8 mouse cellular contexts compared by ENCODE assay signal in genomic region chr15:103339961-103340337, GRCm38 (mm10). TPM values are rescaled to one million over a fixed set of nuclear protein-coding genes. Genes with fewer than 3 reads are reported as not detected.
DNase-seq lines count a peak whose midpoint lies in the region; ATAC-seq and TF ChIP-seq lines count a peak whose summit lies in the region.

Gene Zfp385a, minus strand, starts transcription at chr15:103340093.

- peak within 1 kb of the TSS; percentile 54 for H3K4me3 ChIP-seq in cerebellum, adult 2 months (replicated peaks; ENCODE audit: insufficient read depth, low read depth, low read length)
- peak within 1 kb of the TSS; percentile 52 for H3K4me3 ChIP-seq in forebrain, embryonic 14.5 days (ENCODE audit: low read depth, low read length)
- H3K4me3 ChIP-seq in hindbrain, embryonic 12.5 days, result peak within 1 kb of the TSS; percentile 54

- no peak within 1 kb of the TSS for H3K27ac ChIP-seq in cerebellum, adult 2 months (ENCODE audit: insufficient read depth, low read length)
- no peak within 1 kb of the TSS for H3K27ac ChIP-seq in forebrain, embryonic 14.5 days (ENCODE audit: low read depth, low read length)
- peak within 1 kb of the TSS; percentile 19 for H3K27ac ChIP-seq in hindbrain, embryonic 12.5 days

- no peak for TF ChIP-seq CTCF in cerebellum, adult 2 months (IDR thresholded peaks at IDR 0.05; ENCODE audit: borderline replicate concordance, insufficient read depth, low read depth, low read length)

- H3K9me3 ChIP-seq in forebrain, embryonic 14.5 days (replicated peaks; ENCODE audit: control insufficient read depth, low read length), result no peaks in the 10 kb centered on the region
- H3K9me3 ChIP-seq in hindbrain, embryonic 12.5 days (replicated peaks), result no peaks in the 10 kb centered on the region

- ATAC-seq in activated CD4-positive, CD25-positive, alpha-beta regulatory T cell, adult 4 months, result peak; percentile 62
- peak; percentile 67 for ATAC-seq in forebrain, embryonic 14.5 days
- peak; percentile 53 for ATAC-seq in hindbrain, embryonic 12.5 days (ENCODE audit: low FRiP score)
- ATAC-seq in megakaryocyte-erythroid progenitor cell, adult 5-6 weeks (replicated peaks; ENCODE audit: low FRiP score, low TSS enrichment, poor library complexity, severe bottlenecking), result peak; percentile 43

- H3K27me3 ChIP-seq in cerebellum, adult 2 months (ENCODE audit: control insufficient read depth, insufficient read depth, low read length), result no peaks in the 10 kb centered on the region
- H3K27me3 ChIP-seq in forebrain, embryonic 14.5 days (replicated peaks; ENCODE audit: control insufficient read depth, insufficient read depth, low read length), result peaks cover 23% of the 10 kb centered on the region
- peaks cover 38% of the 10 kb centered on the region for H3K27me3 ChIP-seq in hindbrain, embryonic 12.5 days

- peak within 1 kb of the TSS; percentile 80 for H3K4me2 ChIP-seq in forebrain, embryonic 14.5 days (ENCODE audit: low read length)
- H3K4me2 ChIP-seq in hindbrain, embryonic 12.5 days (replicated peaks), result peak within 1 kb of the TSS; percentile 63

- no peak for DNase-seq in cerebellum, adult 2 months
- DNase-seq in cerebellum, adult 9-11 months, result no peak
- no peak for DNase-seq in forebrain, embryonic 14.5 days (ENCODE audit: low spot score)
- DNase-seq in left cerebral cortex, adult 8-10 months (ENCODE audit: low spot score in 2 of 2), result peak in 1 of 2 experiments; percentile 79
- peak; percentile 30 to 79 for DNase-seq in spleen, postnatal 10 days (ENCODE audit: low spot score in 2 of 2)

- 3% methylated on average over 25 of the region's 26 CpGs for WGBS in cerebellum, adult 2 months
- 0% methylated on average over 21 of the region's 26 CpGs for WGBS in forebrain, embryonic 14.5 days
- under 1% methylated on average over 25 of the region's 26 CpGs for WGBS in hindbrain, embryonic 12.5 days

- H3K9ac ChIP-seq in forebrain, embryonic 14.5 days (ENCODE audit: low read length), result peak within 1 kb of the TSS; percentile 70
- H3K9ac ChIP-seq in hindbrain, embryonic 12.5 days, result peak within 1 kb of the TSS; percentile 63

- no peaks in the 10 kb centered on the region; the same call in none of the 2 replicates for H3K4me1 ChIP-seq in cerebellum, adult 2 months (ENCODE audit: control insufficient read depth, insufficient read depth, low read length)
- H3K4me1 ChIP-seq in forebrain, embryonic 14.5 days (ENCODE audit: control insufficient read depth, insufficient read depth, low read length), result peaks cover 4% of the 10 kb centered on the region; the same call in 1 of the 2 replicates
- peaks cover 39% of the 10 kb centered on the region for H3K4me1 ChIP-seq in hindbrain, embryonic 12.5 days

- H3K36me3 ChIP-seq in forebrain, embryonic 14.5 days (ENCODE audit: control insufficient read depth, insufficient read depth, low read length), result 0 out of 2 replicates have a peak, but pooled peaks cover 3% of the 10 kb centered on the region
- peaks cover 7% of the 10 kb centered on the region; the same call in 1 of the 2 replicates for H3K36me3 ChIP-seq in hindbrain, embryonic 12.5 days

- TF ChIP-seq POLR2A in cerebellum, adult 2 months (IDR thresholded peaks at IDR 0.05; ENCODE audit: borderline replicate concordance, insufficient read depth, low read length), result no peak

RNA-seq across cellular contexts. Expression of gene Zfp385a, which starts in this region (rescaled TPM):
- polyA plus RNA-seq in cerebellum, adult 2 months (2012; rRNA removed), result 91.4 and 96.6 TPM in 2 replicates
- polyA plus RNA-seq in activated CD4-positive, CD25-positive, alpha-beta regulatory T cell, adult 4 months (2017; shearing (Covaris generic)), result not detected
- 11.7 and 13.9 TPM in 2 replicates for polyA plus RNA-seq in forebrain, embryonic 14.5 days (2014; fragmentation: Nextera tagmentation; extraction: Ambion mirVana)
- polyA plus RNA-seq in hindbrain, embryonic 12.5 days (2016; fragmentation: Nextera tagmentation; extraction: Ambion mirVana), result 20.5 and 23.8 TPM in 2 replicates
- total RNA-seq in left cerebral cortex, adult 8-10 months (2022), result 10 to 100 TPM; 60.6 to 78.6 (median 69.1) TPM
- total RNA-seq in megakaryocyte-erythroid progenitor cell, adult 5-6 weeks (2014; fragmentation: Nextera tagmentation), result 23.4 and 28.7 TPM in 2 replicates
- 1.7 and 2.1 TPM in 2 replicates for total RNA-seq in megakaryocyte-erythroid progenitor cell, adult 5-6 weeks (2017)

Comparison
In these comparisons a context has a peak if more than half of its experiments do, and no peak if none do; other contexts are left out.
1. RNA of gene Zfp385a (polyA plus RNA-seq): 91.4 to 96.6 TPM in cerebellum, adult 2 months, 20.5 to 23.8 TPM in hindbrain, embryonic 12.5 days and 11.7 to 13.9 TPM in forebrain, embryonic 14.5 days; not detected in activated CD4-positive, CD25-positive, alpha-beta regulatory T cell, adult 4 months; every median in the first group is over 10 times any median in the second.
2. Peak in ATAC-seq in activated CD4-positive, CD25-positive, alpha-beta regulatory T cell, adult 4 months; RNA of the gene not detected or under 1 TPM.
3. DNase-seq: peak in spleen, postnatal 10 days (2 of 2); none in cerebellum, adult 2 months (0 of 2), cerebellum, adult 9-11 months (single experiment) and forebrain, embryonic 14.5 days (single experiment).
4. Peak in every context shown above with its lines, with median percentiles within 50 percentile points of each other: H3K4me3 ChIP-seq and ATAC-seq.